Comparison of ENCODE assay signal across 8 mouse cellular contexts in the genomic region with DNA sequence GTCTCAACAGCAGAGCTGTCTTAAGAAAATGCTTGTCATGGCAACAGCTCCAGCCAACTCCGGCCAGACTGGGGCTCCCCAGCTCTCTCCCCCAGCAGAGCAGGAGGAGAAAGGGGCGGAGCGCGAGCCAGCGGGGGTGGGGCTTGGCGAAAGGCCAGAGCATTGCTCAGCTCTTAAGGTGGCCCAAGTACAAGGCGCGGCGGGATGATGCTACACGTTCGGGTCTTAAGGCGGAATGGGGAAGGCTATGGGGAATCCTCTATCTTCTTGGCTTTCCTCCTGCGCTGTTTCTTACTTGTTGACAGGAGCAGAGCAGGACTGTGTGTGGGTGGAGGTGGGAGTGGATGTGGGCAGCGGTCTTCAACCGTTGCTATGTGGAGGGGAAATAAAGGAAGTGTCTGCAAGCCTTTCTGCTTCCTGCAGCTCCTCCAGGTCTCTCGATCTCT. TPM values are rescaled to one million over a fixed set of nuclear protein-coding genes. Genes with fewer than 3 reads are reported as not detected.
DNase-seq lines count a peak whose midpoint lies in the region; ATAC-seq lines count a peak whose summit lies in the region.

A gene (minus strand): TSS at position 94 of the 446 bp plus-strand sequence.

- peak; percentile 93 for DNase-seq in MEL-GATA-1-ER (ENCODE audit: extremely low read depth, low read depth)
- peak; percentile 95 for DNase-seq in cerebellum, adult 8-10 months
- DNase-seq in forelimb bud, embryonic 11.5 days (ENCODE audit: low read depth, low spot score) = peak; percentile 88
- peak; percentile 67 for DNase-seq in layer of hippocampus, adult 9-10 months (ENCODE audit: low spot score)
- peak; percentile 95 for DNase-seq in ovary, postnatal 10 days (ENCODE audit: low spot score)
- peak; percentile 75 to 84 for DNase-seq in thymus, postnatal 10 days (ENCODE audit: low spot score in 2 of 2)

- peak within 1 kb of the TSS; percentile 72 for H3K9ac ChIP-seq in lung, embryonic 16.5 days (ENCODE audit: low read length)

- peak within 1 kb of the TSS; percentile 63 for H3K4me3 ChIP-seq in lung, embryonic 16.5 days (ENCODE audit: low read length)

- no peaks in the 10 kb centered on the region for H3K27me3 ChIP-seq in lung, embryonic 16.5 days (ENCODE audit: control insufficient read depth, insufficient read depth, low read depth, low read length)

- peak; percentile 85 to 90 for ATAC-seq in hematopoietic stem cell, adult 5-6 weeks (replicated peaks in 1 of 2; ENCODE audit: insufficient read depth in 1 of 2, low FRiP score in 2 of 2, low TSS enrichment in 1 of 2, low read depth in 1 of 2, poor library complexity in 2 of 2, severe bottlenecking in 2 of 2)
- ATAC-seq in lung, embryonic 16.5 days (ENCODE audit: low read depth) = peak; percentile 93

- no peaks in the 10 kb centered on the region for H3K36me3 ChIP-seq in lung, embryonic 16.5 days (ENCODE audit: control insufficient read depth, insufficient read depth, low read length)

- peaks cover 27% of the 10 kb centered on the region for H3K4me1 ChIP-seq in lung, embryonic 16.5 days (replicated peaks; ENCODE audit: control insufficient read depth, insufficient read depth, low read length)

- no peaks in the 10 kb centered on the region for H3K9me3 ChIP-seq in lung, embryonic 16.5 days (ENCODE audit: control insufficient read depth, low read length)

- H3K4me2 ChIP-seq in lung, embryonic 16.5 days (ENCODE audit: low read depth, low read length) = peak within 1 kb of the TSS; percentile 96

- peak within 1 kb of the TSS; percentile 70 for H3K27ac ChIP-seq in lung, embryonic 16.5 days (ENCODE audit: low read length)

- WGBS in lung, embryonic 16.5 days = 0% methylated on average over 16 of the region's 16 CpGs

RNA-seq across cellular contexts. Expression of the gene that starts here (rescaled TPM):
- total RNA-seq in hematopoietic stem cell, adult 5-6 weeks (2017) = 82.1 and 116 TPM in 2 replicates
- polyA plus RNA-seq in lung, embryonic 16.5 days (2015; fragmentation: Nextera tagmentation; extraction: Ambion mirVana) = 7.7 and 9.0 TPM in 2 replicates

Comparison
In these comparisons a context has a peak if more than half of its experiments do, and no peak if none do; other contexts are left out.
1. Peak in every context shown above with its lines: DNase-seq, ATAC-seq, H3K4me3 ChIP-seq and H3K27ac ChIP-seq.